Mouse (Mus musculus) spleen, adult 10 weeks (tissue): ENCODE results near the gene Ctsd. TPM values are rescaled to one million over a fixed set of nuclear protein-coding genes. Genes with fewer than 3 reads are reported as not detected.

Experiments
- polyA plus RNA-seq: library from polyadenylated mRNA; stranded (reverse); fragments of 350-450 nt; fragmentation: Illumina TruSeq; extraction: RNeasy Lipid Tissue Mini Kit (QIAGEN cat#74804); gene quantifications from one replicate; pipeline ENCODE4 v1.2.3, GENCODE M21; 2015; ENCODE audit warnings: low replicate concordance; ENCODE audit not compliant: insufficient read depth

The Ctsd gene
- polyA plus RNA-seq, result 310 TPM

GRCm38 (mm10) chr7:142387419-142388148 lies at the start of gene Ctsd:
Ctsd (minus strand) TSS chr7:142388038.

GRCm38 (mm10) chr7:142434137-142434865 lies 46.5 kb upstream of the Ctsd start, which contains the start of gene Syt8:
Syt8 (plus strand) TSS chr7:142434850.

GRCm38 (mm10) chr7:142382567-142382966 lies 5.3 kb downstream of the Ctsd start, which contains the start of gene Gm49369:
Gm49369 (minus strand) TSS chr7:142382667.

GRCm38 (mm10) chr7:142373641-142374412 lies 14.0 kb downstream of the Ctsd start, which contains the start of gene Ifitm10:
Ifitm10 (minus strand) TSS chr7:142373753.

Other genes with a start within 250 kb of the Ctsd start
- gene Gm45337, start 243.4 kb downstream of the Ctsd start, polyA plus RNA-seq, result not detected
- gene Gm29735, start 230.9 kb downstream of the Ctsd start, polyA plus RNA-seq, result not detected
- not detected for gene Gm4553, start 222.3 kb downstream of the Ctsd start, polyA plus RNA-seq
- gene Krtap5-2, start 212.0 kb downstream of the Ctsd start, polyA plus RNA-seq, result not detected
- gene Gm10153, start 197.6 kb downstream of the Ctsd start, polyA plus RNA-seq, result not detected
- not detected for gene Krtap5-3, start 186.7 kb downstream of the Ctsd start, polyA plus RNA-seq
- gene Gm7579, start 176.2 kb downstream of the Ctsd start, polyA plus RNA-seq, result not detected
- not detected for gene Krtap5-5, start 158.1 kb downstream of the Ctsd start, polyA plus RNA-seq
- gene Gm40460, start 147.0 kb downstream of the Ctsd start, polyA plus RNA-seq, result not detected
- not detected for gene Gm2431, start 129.7 kb downstream of the Ctsd start, polyA plus RNA-seq
- gene Gm4559, start 113.7 kb downstream of the Ctsd start, polyA plus RNA-seq, result not detected
- gene Krtap5-1, start 90.9 kb downstream of the Ctsd start, polyA plus RNA-seq, result not detected
- not detected for gene Krtap5-4, start 84.5 kb downstream of the Ctsd start, polyA plus RNA-seq
- 3.0 TPM for gene Ifitm10, start 14.3 kb downstream of the Ctsd start, polyA plus RNA-seq
- gene Gm49369, start 5.4 kb downstream of the Ctsd start, polyA plus RNA-seq, result 0.93 TPM
- 0.32 TPM for gene Syt8, start 46.8 kb upstream of the Ctsd start, polyA plus RNA-seq
- gene Tnni2, start 53.8 kb upstream of the Ctsd start, polyA plus RNA-seq, result 6.7 TPM
- gene Lsp1, start 72.8 kb upstream of the Ctsd start, polyA plus RNA-seq, result 677 TPM
- 5.0 TPM for gene Tnnt3, start 110.8 kb upstream of the Ctsd start, polyA plus RNA-seq
- 51.8 TPM for gene Mrpl23, start 144.6 kb upstream of the Ctsd start, polyA plus RNA-seq